In the genomic region with DNA sequence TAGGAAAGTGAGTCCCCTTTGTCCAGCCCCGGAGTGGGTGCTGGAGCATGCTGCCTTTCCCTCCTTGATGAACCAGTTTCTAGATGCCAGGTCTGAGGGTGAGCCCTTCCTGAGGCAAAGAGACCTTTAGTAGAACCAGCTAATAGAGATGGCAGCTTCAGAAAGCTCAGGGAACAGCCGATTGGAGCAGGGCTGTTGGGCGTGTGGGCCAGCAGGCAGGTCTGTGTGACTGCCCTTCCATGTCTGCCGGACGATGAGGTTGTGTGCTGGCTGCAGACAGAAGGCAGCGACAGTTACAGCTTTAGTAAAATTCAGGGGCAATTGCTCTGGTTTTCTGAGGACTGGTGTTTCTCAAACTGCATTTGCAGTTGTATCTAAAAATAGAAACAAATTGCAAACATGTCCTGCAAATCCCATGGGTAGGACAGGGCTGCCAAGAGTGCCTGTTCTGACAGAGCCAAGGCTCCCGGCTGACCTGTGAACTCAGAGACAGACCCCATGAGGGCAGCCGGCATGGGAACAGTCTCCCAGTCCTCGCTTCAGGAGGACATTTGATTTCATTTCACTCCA, we compare ENCODE assay signal across 8 mouse cellular contexts. TPM values are rescaled to one million over a fixed set of nuclear protein-coding genes. Genes with fewer than 3 reads are reported as not detected.
A peak's percentile ranks its signal among the peaks of the same experiment; 100 is the strongest.
DNase-seq lines count a peak whose midpoint lies in the region; ATAC-seq and TF ChIP-seq lines count a peak whose summit lies in the region.

No protein-coding gene starts in this region.

- TF ChIP-seq EP300 in heart, postnatal 0 days (IDR thresholded peaks at IDR 0.05; ENCODE audit: low read depth), result no peak

- no peak overlapping the region for H3K4me2 ChIP-seq in embryonic facial prominence, embryonic 11.5 days (ENCODE audit: low read depth, low read length)
- H3K4me2 ChIP-seq in heart, postnatal 0 days (ENCODE audit: low read depth, low read length), result peak overlapping the region; percentile 49
- no peak overlapping the region for H3K4me2 ChIP-seq in neural tube, embryonic 15.5 days

- H3K27me3 ChIP-seq in embryonic facial prominence, embryonic 11.5 days (ENCODE audit: control insufficient read depth, insufficient read depth, low read length), result no peaks in the 10 kb centered on the region
- no peaks in the 10 kb centered on the region for H3K27me3 ChIP-seq in heart, postnatal 0 days (ENCODE audit: control insufficient read depth, insufficient read depth, low read length)
- no peaks in the 10 kb centered on the region for H3K27me3 ChIP-seq in neural tube, embryonic 15.5 days (replicated peaks)

- no peak overlapping the region for H3K27ac ChIP-seq in ES-E14 (ENCODE audit: insufficient read depth, low read depth, low read length, poor library complexity, severe bottlenecking)
- H3K27ac ChIP-seq in embryonic facial prominence, embryonic 11.5 days (replicated peaks; ENCODE audit: low read depth, low read length), result 0 out of 2 replicates have a peak overlapping the region, but pooled peaks have one; percentile 9
- H3K27ac ChIP-seq in heart, postnatal 0 days (ENCODE audit: low read depth), result peak overlapping the region; percentile 95
- H3K27ac ChIP-seq in neural tube, embryonic 15.5 days (replicated peaks), result peak overlapping the region; percentile 38; the same call in 1 of the 2 replicates

- no peak for DNase-seq in ES-E14 (ENCODE audit: low read depth, low spot score)
- peak; percentile 23 for DNase-seq in embryonic facial prominence, embryonic 11.5 days (ENCODE audit: low spot score)
- peak; percentile 83 for DNase-seq in heart, postnatal 0 days (ENCODE audit: low spot score)
- DNase-seq in kidney, postnatal 36 days, result peak; percentile 39 to 51
- DNase-seq in thymus, postnatal 0 days (ENCODE audit: low spot score), result no peak
- DNase-seq in T-cell, adult 2 months (ENCODE audit: low spot score), result no peak

- peaks cover 4 to 30% of the 10 kb centered on the region in 2 experiments for H3K4me1 ChIP-seq in ES-E14 (ENCODE audit: control insufficient read depth in 2 of 2, insufficient read depth in 2 of 2, low read length in 2 of 2, poor library complexity in 1 of 2)
- no peaks in the 10 kb centered on the region; the same call in 1 of the 2 replicates for H3K4me1 ChIP-seq in embryonic facial prominence, embryonic 11.5 days (ENCODE audit: control insufficient read depth, insufficient read depth, low read length)
- peaks cover 29% of the 10 kb centered on the region for H3K4me1 ChIP-seq in heart, postnatal 0 days (ENCODE audit: control insufficient read depth, insufficient read depth)
- H3K4me1 ChIP-seq in neural tube, embryonic 15.5 days, result peaks cover 29% of the 10 kb centered on the region

- H3K9me3 ChIP-seq in ES-E14 (ENCODE audit: control insufficient read depth, insufficient read depth, low read depth, low read length), result no peaks in the 10 kb centered on the region
- no peaks in the 10 kb centered on the region for H3K9me3 ChIP-seq in embryonic facial prominence, embryonic 11.5 days (replicated peaks; ENCODE audit: control insufficient read depth, low read length)
- H3K9me3 ChIP-seq in heart, postnatal 0 days (replicated peaks; ENCODE audit: control insufficient read depth, low read length), result no peaks in the 10 kb centered on the region
- no peaks in the 10 kb centered on the region for H3K9me3 ChIP-seq in neural tube, embryonic 15.5 days (replicated peaks)

- 0 out of 2 replicates have a peak overlapping the region, but pooled peaks have one; percentile 35 for H3K9ac ChIP-seq in ES-E14 (ENCODE audit: insufficient read depth, low read depth, low read length, poor library complexity, severe bottlenecking)
- H3K9ac ChIP-seq in embryonic facial prominence, embryonic 11.5 days (replicated peaks; ENCODE audit: low read length), result no peak overlapping the region; the same call in 1 of the 2 replicates
- peak overlapping the region; percentile 35 for H3K9ac ChIP-seq in heart, postnatal 0 days (replicated peaks; ENCODE audit: low read depth, low read length)
- H3K9ac ChIP-seq in neural tube, embryonic 15.5 days (replicated peaks), result no peak overlapping the region

- H3K36me3 ChIP-seq in ES-E14 (ENCODE audit: control insufficient read depth, insufficient read depth, low read length, poor library complexity, severe bottlenecking), result peaks cover 3% of the 10 kb centered on the region; the same call in 1 of the 2 replicates
- no peaks in the 10 kb centered on the region for H3K36me3 ChIP-seq in embryonic facial prominence, embryonic 11.5 days (replicated peaks; ENCODE audit: control insufficient read depth, insufficient read depth, low read depth, low read length)
- no peaks in the 10 kb centered on the region for H3K36me3 ChIP-seq in heart, postnatal 0 days (replicated peaks; ENCODE audit: control insufficient read depth, insufficient read depth, low read length)
- H3K36me3 ChIP-seq in neural tube, embryonic 15.5 days, result no peaks in the 10 kb centered on the region

- in situ Hi-C loops in ES-E14 (cut with MboI; ENCODE audit: low sequenced_read_pairs in 2 of 2, unreplicated experiment in 2 of 2), result no loop called here

- TF ChIP-seq CTCF in heart, postnatal 0 days (IDR thresholded peaks at IDR 0.05; ENCODE audit: low read depth), result no peak

- H3K4me3 ChIP-seq in ES-E14 (ENCODE audit: insufficient read depth in 1 of 2, low read depth in 1 of 2, low read length in 2 of 2, poor library complexity in 1 of 2, severe bottlenecking in 1 of 2), result no peak overlapping the region
- no peak overlapping the region for H3K4me3 ChIP-seq in embryonic facial prominence, embryonic 11.5 days (ENCODE audit: low read depth, low read length)
- no peak overlapping the region for H3K4me3 ChIP-seq in heart, postnatal 0 days (ENCODE audit: low read depth, low read length)
- H3K4me3 ChIP-seq in neural tube, embryonic 15.5 days (replicated peaks), result no peak overlapping the region

- ATAC-seq in embryonic facial prominence, embryonic 11.5 days (replicated peaks; ENCODE audit: insufficient number of reproducible peaks, low FRiP score, low TSS enrichment, low read depth), result no peak
- no peak for ATAC-seq in heart, postnatal 0 days (ENCODE audit: insufficient read depth, low read depth)
- ATAC-seq in neural tube, embryonic 15.5 days (ENCODE audit: low FRiP score), result no peak
- ATAC-seq in inflammation-experienced regulatory T-cells, adult 6 months, result no peak

- WGBS in embryonic facial prominence, embryonic 11.5 days, result 28% methylated on average over 9 of the region's 9 CpGs
- WGBS in heart, postnatal 0 days, result 17% methylated on average over 9 of the region's 9 CpGs
- 53% methylated on average over 9 of the region's 9 CpGs for WGBS in neural tube, embryonic 15.5 days

TF ChIP-seq in ES-E14, 5 proteins besides CTCF, POLR2A, EP300 and RAD21:
- TF ChIP-seq HCFC1 (IDR thresholded peaks at IDR 0.05; ENCODE audit: borderline replicate concordance, insufficient read depth, low read length) (no peak), ZNF384 (IDR thresholded peaks at IDR 0.05; ENCODE audit: low read depth, low read length) (no peak), MAFK (IDR thresholded peaks at IDR 0.05; ENCODE audit: insufficient read depth, low read depth, low read length) (no peak), ZC3H11A (IDR thresholded peaks at IDR 0.05; ENCODE audit: borderline replicate concordance, low read depth, low read length) (no peak), CHD2 (IDR thresholded peaks at IDR 0.05; ENCODE audit: low read depth, low read length) (no peak)
TF ChIP-seq in ES-E14: peak in this region for 0.

RNA-seq across cellular contexts. Expression of a gene that starts 4.9 kb away (rescaled TPM):
- 23.2 and 26.4 TPM in 2 replicates for total RNA-seq in ES-E14 (2012; rRNA removed)
- polyA plus RNA-seq in embryonic facial prominence, embryonic 11.5 days (2014; fragmentation: Nextera tagmentation; extraction: Ambion mirVana), result 6.9 and 7.1 TPM in 2 replicates
- 9.6 and 12.6 TPM in 2 replicates for total RNA-seq in heart, postnatal 0 days (2014; rRNA removed; ENCODE audit: low replicate concordance)
- polyA plus RNA-seq in heart, postnatal 0 days (2015; fragmentation: Nextera tagmentation; extraction: Ambion mirVana), result 1.1 and 1.2 TPM in 2 replicates
- 2.5 and 2.9 TPM in 2 replicates for polyA plus RNA-seq in neural tube, embryonic 15.5 days (2015; fragmentation: Nextera tagmentation; extraction: Ambion mirVana)
- 0.90 and 1.2 TPM in 2 replicates for polyA plus RNA-seq in thymus, postnatal 0 days (2015; fragmentation: Nextera tagmentation; extraction: Ambion mirVana)
- 1 to 10 TPM in 1 of 3 experiments, under 1 TPM in 2; 0.85 to 1.2 (median 0.87) TPM for polyA plus RNA-seq in inflammation-experienced regulatory T-cells, adult 6 months (2017; shearing (Covaris generic))

RNA-seq across cellular contexts. Expression of a gene that starts 40.4 kb away (rescaled TPM):
- 13.3 and 20.6 TPM in 2 replicates for total RNA-seq in ES-E14 (2012; rRNA removed)
- polyA plus RNA-seq in embryonic facial prominence, embryonic 11.5 days (2014; fragmentation: Nextera tagmentation; extraction: Ambion mirVana), result 10.8 and 13.8 TPM in 2 replicates
- total RNA-seq in heart, postnatal 0 days (2014; rRNA removed; ENCODE audit: low replicate concordance), result 5.1 and 6.6 TPM in 2 replicates
- 23.4 and 26.9 TPM in 2 replicates for polyA plus RNA-seq in heart, postnatal 0 days (2015; fragmentation: Nextera tagmentation; extraction: Ambion mirVana)
- polyA plus RNA-seq in neural tube, embryonic 15.5 days (2015; fragmentation: Nextera tagmentation; extraction: Ambion mirVana), result 17.6 and 25.6 TPM in 2 replicates
- polyA plus RNA-seq in thymus, postnatal 0 days (2015; fragmentation: Nextera tagmentation; extraction: Ambion mirVana), result 30.6 and 33.2 TPM in 2 replicates
- polyA plus RNA-seq in inflammation-experienced regulatory T-cells, adult 6 months (2017; shearing (Covaris generic)), result 10 to 100 TPM; 19.9 to 45.5 (median 35.2) TPM

RNA-seq across cellular contexts. Expression of a gene that starts 57.3 kb away (rescaled TPM):
- 30.0 and 32.9 TPM in 2 replicates for total RNA-seq in ES-E14 (2012; rRNA removed)
- polyA plus RNA-seq in embryonic facial prominence, embryonic 11.5 days (2014; fragmentation: Nextera tagmentation; extraction: Ambion mirVana), result 68.1 and 68.6 TPM in 2 replicates
- total RNA-seq in heart, postnatal 0 days (2014; rRNA removed; ENCODE audit: low replicate concordance), result 30.7 and 43.0 TPM in 2 replicates
- 129 and 133 TPM in 2 replicates for polyA plus RNA-seq in heart, postnatal 0 days (2015; fragmentation: Nextera tagmentation; extraction: Ambion mirVana)
- 69.5 and 72.1 TPM in 2 replicates for polyA plus RNA-seq in neural tube, embryonic 15.5 days (2015; fragmentation: Nextera tagmentation; extraction: Ambion mirVana)
- 48.4 and 54.3 TPM in 2 replicates for polyA plus RNA-seq in thymus, postnatal 0 days (2015; fragmentation: Nextera tagmentation; extraction: Ambion mirVana)
- polyA plus RNA-seq in inflammation-experienced regulatory T-cells, adult 6 months (2017; shearing (Covaris generic)), result 10 to 100 TPM; 25.8 to 32.8 (median 28.4) TPM

Comparison
In these comparisons a context has a peak if more than half of its experiments do, and no peak if none do; other contexts are left out.
1. DNase-seq: peak in embryonic facial prominence, embryonic 11.5 days (single experiment), heart, postnatal 0 days (single experiment) and kidney, postnatal 36 days (2 of 2); none in ES-E14 (single experiment), thymus, postnatal 0 days (single experiment) and T-cell, adult 2 months (single experiment).
2. H3K9ac ChIP-seq: peak in ES-E14 (single experiment) and heart, postnatal 0 days (single experiment); none in embryonic facial prominence, embryonic 11.5 days (single experiment) and neural tube, embryonic 15.5 days (single experiment).